Mouse (Mus musculus) spleen, adult 2 months (tissue): ENCODE results near the gene Ugt2a3. TPM values are rescaled to one million over a fixed set of nuclear protein-coding genes. Genes with fewer than 3 reads are reported as not detected.
"Not testable (repeated sequence)": the region's sequence is repeated elsewhere in the genome, so short reads cannot be mapped to it uniquely, and the experiment has no call there.

Source experiments
- DNase-seq, 2 experiments: peaks; one replicate each; pipeline versions ENCODE4 v3.0.0 to v3.0.0-alpha.2; 2012 to 2021; ENCODE audit warnings: low spot score in 2 of 2, low read depth in 1 of 2
- H3K27ac ChIP-seq: fragments of 200-500 bp; 2 replicates; pipeline ENCODE4 v1.5.1; 2012; ENCODE audit warnings: low read length, inconsistent platforms; ENCODE audit not compliant: insufficient read depth
- H3K27me3 ChIP-seq: fragments of 200-500 bp; 2 replicates; pipeline ENCODE4 v1.6.1; 2012; ENCODE audit warnings: mild to moderate bottlenecking, moderate library complexity, low read length, inconsistent platforms; ENCODE audit not compliant: control insufficient read depth, insufficient read depth
- H3K36me3 ChIP-seq: fragments of 200-500 bp; 2 replicates; pipeline ENCODE4 v1.6.1; 2012; ENCODE audit warnings: mild to moderate bottlenecking, low read length, inconsistent platforms; ENCODE audit not compliant: control insufficient read depth, insufficient read depth
- H3K4me1 ChIP-seq: fragments of 200-500 bp; 2 replicates; pipeline ENCODE4 v1.6.1; 2011; ENCODE audit warnings: inconsistent platforms; ENCODE audit not compliant: control insufficient read depth, insufficient read depth, insufficient read length
- H3K4me3 ChIP-seq: fragments of 200-500 bp; 2 replicates; pipeline ENCODE4 v1.5.1; 2011; ENCODE audit warnings: mild to moderate bottlenecking, inconsistent platforms; ENCODE audit not compliant: insufficient read depth, insufficient read length; ENCODE audit errors: extremely low read depth
- CTCF ChIP-seq: fragments of 200-500 bp; IDR thresholded peaks from 2 replicates; pipeline ENCODE4 v1.5.1; 2011; ENCODE audit warnings: mild to moderate bottlenecking, inconsistent platforms; ENCODE audit not compliant: insufficient read depth, insufficient read length, insufficient replicate concordance; ENCODE audit errors: extremely low read depth
- POLR2A ChIP-seq: fragments of 200-500 bp; IDR thresholded peaks from 2 replicates; pipeline ENCODE4 v1.6.1; 2011; ENCODE audit warnings: low read depth, low read length, inconsistent platforms
- whole genome bisulfite sequencing: fragments of 180-500 bp; shearing (Covaris S2); methylation state at CpG from one replicate; pipeline ENCODE4 v1.1.7; 2018; 5-methylcytosine and 5-hydroxymethylcytosine counted together
- polyA plus RNA-seq: library from polyadenylated mRNA; depleted of rRNA; stranded (reverse); fragments of >200 nt; gene quantifications from 2 replicates; pipeline ENCODE4 v1.2.3, GENCODE M21; 2012; rRNA removed

Ugt2a3 gene
- polyA plus RNA-seq, 1 experiment: not detected

DNA sequence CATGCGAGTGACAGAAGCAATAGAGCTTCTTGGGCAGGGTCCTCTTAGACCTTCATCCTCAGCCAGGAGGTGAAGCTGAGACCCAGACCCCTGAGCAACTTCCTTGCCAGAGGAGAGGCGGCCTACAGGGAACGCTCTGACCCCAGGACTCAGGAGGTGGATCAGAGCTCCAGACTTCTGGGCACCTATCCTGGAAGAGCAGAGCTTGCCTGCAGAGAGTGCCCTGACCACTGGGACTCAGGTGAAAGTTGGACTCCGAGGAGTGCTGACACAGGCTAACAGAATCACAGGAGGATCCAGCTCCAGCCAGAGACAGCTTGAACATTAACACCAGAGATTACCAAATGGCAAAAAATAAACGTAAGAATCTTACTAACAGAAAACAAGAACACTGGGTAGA, 3.5 kb upstream of the Ugt2a3 start:
- TF ChIP-seq CTCF (no peak), POLR2A (no peak)
- Histone ChIP-seq H3K4me1 (no peaks in the 10 kb centered on the region), H3K27ac (no peak overlapping the region), H3K36me3 (no peaks in the 10 kb centered on the region), H3K27me3 (no peaks in the 10 kb centered on the region), H3K4me3 (no peak overlapping the region)
- no peak for DNase-seq
- WGBS: 81% methylated on average over 5 of the region's 5 CpGs

DNA sequence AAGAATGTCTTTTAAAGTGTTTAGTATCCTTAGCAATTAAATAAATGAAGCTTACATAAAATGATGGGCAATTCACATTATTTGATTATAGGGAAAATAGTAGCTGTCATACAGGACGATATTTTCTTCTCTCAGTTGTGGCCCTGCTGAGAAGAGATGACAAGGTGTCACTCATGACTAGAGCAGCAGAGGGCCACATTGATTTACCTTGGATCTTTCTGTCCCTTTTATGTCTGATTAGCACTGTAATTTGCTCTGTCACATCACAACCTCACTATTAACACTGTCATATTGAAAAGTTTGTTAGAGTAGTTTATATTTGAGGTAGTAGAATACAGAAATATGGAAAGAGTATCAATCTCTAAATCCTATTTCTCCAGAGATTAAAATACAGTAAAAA, 1.8 kb downstream of the Ugt2a3 start:
- no peak for DNase-seq
- Histone ChIP-seq H3K4me3 (no peak overlapping the region), H3K27ac (no peak overlapping the region), H3K4me1 (no peaks in the 10 kb centered on the region), H3K36me3 (no peaks in the 10 kb centered on the region), H3K27me3 (no peaks in the 10 kb centered on the region)
- 73% methylated on average over 1 of the region's 1 CpGs for WGBS
- TF ChIP-seq CTCF (no peak), POLR2A (no peak)

DNA sequence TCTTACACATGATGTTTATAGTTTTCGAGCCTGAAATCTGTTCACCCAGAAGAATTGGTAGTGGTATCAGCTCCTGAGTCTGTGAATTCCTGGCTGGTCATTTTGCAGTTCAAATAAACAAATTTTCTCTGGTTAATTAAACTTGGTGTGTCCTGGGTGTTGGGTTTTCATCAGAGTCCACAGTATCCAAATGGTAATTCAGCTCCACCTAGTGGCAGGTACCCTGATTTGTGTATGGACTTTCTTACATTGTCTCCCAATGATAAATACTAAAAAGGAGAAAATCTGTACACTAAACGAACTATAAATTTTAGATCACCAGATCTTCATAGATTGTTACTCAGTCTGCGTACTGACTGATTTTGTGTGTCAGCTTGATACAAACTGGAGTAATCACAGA, 3.4 kb downstream of the Ugt2a3 start:
- TF ChIP-seq CTCF: no peak
- no peak for TF ChIP-seq POLR2A
- DNase-seq: no peak
- H3K27ac ChIP-seq: no peak overlapping the region
- H3K36me3 ChIP-seq: no peaks in the 10 kb centered on the region
- H3K4me1 ChIP-seq: no peaks in the 10 kb centered on the region
- H3K4me3 ChIP-seq: no peak overlapping the region
- WGBS: 62% methylated on average over 3 of the region's 3 CpGs
- H3K27me3 ChIP-seq: no peaks in the 10 kb centered on the region

DNA sequence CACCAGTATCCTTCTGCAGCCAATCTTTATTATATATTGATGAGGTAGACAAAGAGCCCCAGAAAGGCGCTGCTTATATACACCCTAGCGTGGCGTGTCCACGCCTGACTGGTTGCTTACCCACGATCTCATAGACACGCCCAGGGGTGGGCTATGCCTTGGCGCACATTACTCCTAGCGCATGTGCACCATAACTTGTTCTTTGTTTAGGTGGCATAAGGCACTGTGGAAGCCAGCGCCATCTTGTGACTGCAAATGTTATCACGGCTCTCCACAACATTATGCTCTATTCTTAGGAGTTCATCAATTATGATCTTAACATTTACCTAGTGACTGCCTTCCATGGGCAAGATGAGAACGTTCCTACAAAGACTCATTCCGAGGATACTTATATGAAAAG, 25.6 kb downstream of the Ugt2a3 start:
- no peaks in the 10 kb centered on the region for H3K4me1 ChIP-seq
- DNase-seq: no peak
- no peak overlapping the region for H3K4me3 ChIP-seq
- no peaks in the 10 kb centered on the region for H3K36me3 ChIP-seq
- 93% methylated on average over 12 of the region's 12 CpGs for WGBS
- H3K27me3 ChIP-seq: no peaks in the 10 kb centered on the region
- TF ChIP-seq POLR2A (no peak), CTCF (no peak)
- no peak overlapping the region for H3K27ac ChIP-seq

DNA sequence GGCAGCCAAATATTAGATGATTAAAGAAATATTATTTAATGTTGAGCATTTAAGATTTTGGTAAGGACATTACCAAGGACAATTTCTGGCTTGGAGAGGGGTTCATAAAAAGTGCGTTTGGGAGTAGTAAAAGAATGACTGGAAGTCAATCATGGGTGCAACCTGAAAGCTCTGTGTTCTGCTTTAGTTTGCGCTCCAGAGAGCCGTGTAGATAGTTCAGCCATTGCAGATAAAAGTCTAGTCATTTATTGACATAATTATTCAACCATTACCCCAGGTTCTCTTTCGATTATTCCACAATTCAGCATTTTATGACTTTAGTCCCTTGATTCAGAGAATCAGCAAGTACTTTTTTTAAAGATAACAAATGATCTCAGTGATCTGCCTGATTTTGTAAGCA, 50.8 kb downstream of the Ugt2a3 start:
- not testable (repeated sequence) for H3K27ac ChIP-seq, H3K36me3 ChIP-seq, H3K27me3 ChIP-seq, DNase-seq, H3K4me1 ChIP-seq, H3K4me3 ChIP-seq
- 82% methylated on average over 4 of the region's 4 CpGs for WGBS

DNA sequence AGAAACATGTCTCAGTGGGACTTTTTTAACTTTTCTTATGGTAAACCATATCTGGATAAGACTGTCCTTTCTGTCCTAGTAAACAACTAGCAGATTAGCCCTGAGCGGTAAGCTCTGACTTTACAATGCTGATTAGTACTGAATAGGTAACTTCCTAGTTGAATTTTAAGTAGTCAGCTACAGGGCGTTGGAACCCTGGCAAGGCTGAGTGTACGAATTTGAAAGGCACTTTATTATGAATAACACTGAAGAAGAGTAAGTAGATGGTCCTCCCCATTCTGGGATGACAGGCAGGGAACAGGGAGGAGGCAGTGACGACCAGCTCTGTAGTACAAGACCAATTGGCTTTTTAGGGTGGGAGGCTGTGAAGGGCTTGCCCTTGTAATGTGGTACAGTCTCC, 61.0 kb downstream of the Ugt2a3 start:
- H3K4me3 ChIP-seq, DNase-seq, H3K27ac ChIP-seq, H3K36me3 ChIP-seq, H3K4me1 ChIP-seq, H3K27me3 ChIP-seq: not testable (repeated sequence)
- WGBS: 80% methylated on average over 4 of the region's 4 CpGs

DNA sequence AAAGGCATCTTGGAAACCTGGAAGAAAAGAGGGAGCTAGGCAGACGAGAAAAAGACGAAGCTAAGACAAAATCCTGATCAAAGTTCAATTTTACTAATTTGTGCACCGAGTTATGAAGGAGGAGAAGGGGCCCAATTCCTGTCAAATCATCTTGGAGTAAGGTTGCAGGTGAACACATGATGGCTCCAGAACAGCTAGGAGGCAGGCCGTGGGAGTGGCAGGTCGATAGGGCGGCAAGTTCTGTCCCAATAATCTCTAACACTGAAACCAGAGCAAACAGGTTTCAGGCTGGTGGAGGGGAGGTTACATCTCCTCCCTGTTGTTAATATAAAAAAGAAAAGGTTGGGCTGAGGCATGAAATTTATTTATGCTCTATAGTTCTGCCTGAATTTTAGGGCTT, 61.4 kb downstream of the Ugt2a3 start:
- no peaks in the 10 kb centered on the region for H3K36me3 ChIP-seq
- TF ChIP-seq POLR2A: no peak
- TF ChIP-seq CTCF: no peak
- no peak for DNase-seq
- H3K27ac ChIP-seq: no peak overlapping the region
- no peaks in the 10 kb centered on the region for H3K4me1 ChIP-seq
- H3K27me3 ChIP-seq: no peaks in the 10 kb centered on the region
- no peak overlapping the region for H3K4me3 ChIP-seq
- WGBS: 86% methylated on average over 6 of the region's 6 CpGs

Other genes with a start within 250 kb of the Ugt2a3 start
- gene Ugt2b36, start 244.6 kb downstream of the Ugt2a3 start, polyA plus RNA-seq: not detected in 2 replicates
- not detected in 2 replicates for gene Ugt2b5, start 196.9 kb downstream of the Ugt2a3 start, polyA plus RNA-seq
- gene Ugt2b37, start 82.4 kb downstream of the Ugt2a3 start, polyA plus RNA-seq: not detected in 2 replicates
- gene Ugt2b38, start 87.0 kb upstream of the Ugt2a3 start, polyA plus RNA-seq: not detected in 2 replicates
- not detected in 2 replicates for gene Ugt2a2, start 145.1 kb upstream of the Ugt2a3 start, polyA plus RNA-seq
- not detected in 2 replicates for gene Gm43638, start 149.6 kb upstream of the Ugt2a3 start, polyA plus RNA-seq
- gene Ugt2a1, start 153.7 kb upstream of the Ugt2a3 start, polyA plus RNA-seq: not detected in 2 replicates
- not detected in 2 replicates for gene Sult1b1, start 201.0 kb upstream of the Ugt2a3 start, polyA plus RNA-seq
- gene Sult1d1, start 231.8 kb upstream of the Ugt2a3 start, polyA plus RNA-seq: not detected in 2 replicates